Mouse (Mus musculus) left cerebral cortex, adult 6 months (tissue): ENCODE measurements around the gene Vwa5b2. TPM values are rescaled to one million over a fixed set of nuclear protein-coding genes. Genes with fewer than 3 reads are reported as not detected.

Experiments used
- long read RNA-seq, 2 experiments: library from polyadenylated mRNA; unstranded; transcript quantifications; one replicate each; pipeline ENCODE4 v2.0.0; 2019 to 2020
- polyA plus RNA-seq: library from polyadenylated mRNA; unstranded; fragments of <200 nt; fragmentation: Nextera tagmentation; gene quantifications from 2 replicates; pipeline ENCODE4 v1.2.3, GENCODE M21; 2021

Gene Vwa5b2
- polyA plus RNA-seq, result 6.7 and 11.6 TPM in 2 replicates
- long read RNA-seq, experiment 1, partial matches to known transcripts, result 41 of 71 reads
- long read RNA-seq, experiment 1, other reads (novel, unspliced or antisense), result 26 of 71 reads
- long read RNA-seq, experiment 2, partial matches to known transcripts, result 2 of 8 reads
- long read RNA-seq, experiment 2, other reads (novel, unspliced or antisense), result 6 of 8 reads

DNA sequence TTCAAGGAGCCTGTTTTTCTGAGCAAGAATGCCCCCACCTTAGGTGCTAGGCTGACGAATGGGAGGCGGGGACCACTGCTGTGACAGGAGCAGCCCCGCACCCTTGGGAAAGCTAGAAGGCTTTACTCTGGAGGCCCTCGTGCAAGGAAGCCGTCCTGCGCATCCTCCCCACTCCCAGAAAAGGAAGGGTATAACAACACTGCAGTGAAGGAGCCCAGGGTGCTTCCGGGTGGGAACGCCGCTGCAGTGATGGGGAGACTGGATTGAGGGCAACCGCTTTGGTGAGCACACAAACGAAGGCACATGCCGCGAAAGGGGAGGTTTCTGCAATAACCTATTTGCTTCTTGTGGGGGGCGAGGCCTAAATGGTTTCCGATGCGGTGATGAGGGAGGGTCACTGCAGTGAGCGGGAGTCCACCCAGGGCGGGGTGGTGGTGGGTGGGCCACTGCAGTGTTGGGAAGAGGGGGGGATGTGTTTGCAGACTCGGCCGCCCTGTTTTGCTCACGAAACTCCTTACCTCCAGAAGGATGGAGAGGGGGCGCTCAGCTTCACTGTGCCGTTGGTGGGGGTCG, at the start of gene Vwa5b2:
Gene Vwa5b2, plus strand, starts transcription at position 106 of the 573 bp plus-strand sequence.

GRCm38 (mm10) chr16:20548096-20548948, 40.9 kb upstream of the Vwa5b2 start, which contains the start of gene Abcf3:
Abcf3 (plus strand) TSS chr16:20548577.

GRCm38 (mm10) chr16:20611357-20612227, 22.3 kb downstream of the Vwa5b2 start, which contains the start of the genes Eef1akmt4, Gm49333 and Alg3:
Eef1akmt4 (plus strand) TSS chr16:20611593.
Gm49333 (plus strand) TSS chr16:20611610.
Alg3 (minus strand) TSS chr16:20611735.

GRCm38 (mm10) chr16:20621191-20621990, 32.1 kb downstream of the Vwa5b2 start, which contains the start of gene Camk2n2:
Camk2n2 (minus strand) TSS chr16:20621287.

DNA sequence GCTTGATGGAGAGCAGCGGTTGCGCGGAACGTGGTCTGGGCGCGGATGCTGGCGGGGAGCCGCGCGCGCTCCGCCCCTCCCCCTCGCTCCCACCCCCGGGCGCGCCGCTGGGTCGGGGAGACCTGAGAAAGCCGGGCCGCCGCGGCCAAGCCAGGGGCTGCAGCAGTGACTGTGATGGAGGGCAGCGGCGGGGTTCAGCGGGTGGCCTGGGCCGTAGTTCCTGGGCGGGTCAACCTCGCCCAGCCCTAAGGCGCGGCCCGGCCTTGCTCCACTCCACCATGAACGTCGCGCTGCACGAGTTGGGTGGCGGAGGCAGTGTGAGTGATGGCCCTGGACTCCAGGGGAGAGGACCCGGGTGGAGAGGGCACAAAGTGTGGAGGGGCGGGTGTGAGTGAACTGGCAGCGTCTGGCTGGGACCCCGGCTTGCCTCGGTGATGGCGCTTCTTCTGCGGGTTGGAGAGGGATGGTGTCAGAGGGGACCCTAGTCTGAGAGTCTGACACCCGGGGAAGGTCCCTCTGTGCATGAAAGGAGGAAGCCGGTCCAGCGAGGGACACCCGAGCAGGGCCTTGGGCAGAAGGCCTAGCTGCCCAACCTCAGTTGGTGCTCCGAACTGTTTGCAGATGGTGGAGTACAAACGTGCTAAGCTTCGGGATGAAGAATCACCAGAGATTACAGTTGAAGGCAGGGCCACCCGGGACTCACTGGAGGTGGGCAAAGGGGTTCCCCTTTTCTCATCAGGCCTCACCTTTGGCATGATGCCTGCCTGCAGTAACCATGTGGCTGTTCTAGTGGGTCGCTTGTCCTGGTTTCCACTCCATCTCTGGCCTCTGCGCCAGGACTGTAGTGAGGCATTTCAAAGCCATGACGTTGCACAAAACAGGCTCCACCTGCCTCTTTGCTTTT, 40.7 kb downstream of the Vwa5b2 start, which contains the start of gene Ece2:
Gene Ece2, plus strand, starts transcription at position 98 of the 904 bp plus-strand sequence.

DNA sequence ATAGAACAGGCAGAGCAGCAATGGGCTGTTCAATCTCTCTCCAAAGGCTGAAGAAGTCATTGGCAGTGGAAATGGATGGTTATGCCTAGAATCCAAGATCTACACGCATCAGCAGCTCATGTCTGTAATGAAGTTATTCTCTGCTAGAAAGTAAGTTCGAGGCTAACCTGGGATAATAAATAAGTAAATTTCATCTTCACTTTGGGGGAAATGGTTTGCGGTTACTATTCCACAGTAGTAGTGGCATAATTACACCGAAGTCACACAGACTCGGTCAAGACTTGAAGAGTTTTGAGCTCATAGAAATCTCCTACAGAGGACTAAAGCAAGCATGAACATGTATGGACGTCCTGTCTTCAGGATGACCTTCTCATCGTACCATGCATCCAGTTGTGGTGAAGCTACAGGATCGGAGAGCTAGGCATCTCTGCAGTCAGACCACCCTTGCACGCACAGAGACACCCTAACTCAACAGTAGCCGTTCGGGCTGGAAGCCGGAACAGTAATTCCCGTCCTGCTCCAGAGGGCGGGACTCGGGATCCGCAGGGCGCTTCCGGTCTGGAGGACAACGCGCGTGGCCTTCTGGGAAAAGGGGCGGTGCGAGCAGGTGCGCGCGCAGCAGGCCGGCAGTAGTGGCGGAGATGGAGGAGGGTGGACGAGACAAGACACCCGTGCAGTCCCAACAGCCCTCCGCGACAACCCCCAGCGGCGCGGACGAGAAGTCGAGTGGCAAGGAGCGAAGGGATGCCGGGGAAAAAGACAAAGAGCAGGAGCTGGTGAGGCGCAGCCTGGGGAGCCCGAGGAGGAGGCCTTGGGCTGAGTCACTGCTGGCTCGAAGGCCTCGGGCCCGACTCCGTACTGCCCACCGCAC, 62.0 kb downstream of the Vwa5b2 start, which contains the start of gene Psmd2:
Gene Psmd2, plus strand, starts transcription at position 577 of the 871 bp plus-strand sequence.

Other genes starting within 250 kb of the Vwa5b2 start
- 52.2 and 83.4 TPM in 2 replicates for gene Abcc5, start 163.1 kb upstream of the Vwa5b2 start, polyA plus RNA-seq
- gene Eif2b5, start 90.7 kb upstream of the Vwa5b2 start, polyA plus RNA-seq, result 26.1 and 45.1 TPM in 2 replicates
- 7.2 and 17.1 TPM in 2 replicates for gene Dvl3, start 72.5 kb upstream of the Vwa5b2 start, polyA plus RNA-seq
- gene Ap2m1, start 54.0 kb upstream of the Vwa5b2 start, polyA plus RNA-seq, result 915 and 1,083 TPM in 2 replicates
- gene Abcf3, start 40.9 kb upstream of the Vwa5b2 start, polyA plus RNA-seq, result 39.2 and 58.3 TPM in 2 replicates
- 6.3 and 6.7 TPM in 2 replicates for gene Eef1akmt4, start 22.1 kb downstream of the Vwa5b2 start, polyA plus RNA-seq
- gene Gm49333, start 22.1 kb downstream of the Vwa5b2 start, polyA plus RNA-seq, result not detected in 2 replicates
- 12.1 and 13.1 TPM in 2 replicates for gene Alg3, start 22.3 kb downstream of the Vwa5b2 start, polyA plus RNA-seq
- gene Camk2n2, start 31.8 kb downstream of the Vwa5b2 start, polyA plus RNA-seq, result 22.0 and 23.7 TPM in 2 replicates
- 6.3 and 7.7 TPM in 2 replicates for gene Ece2, start 40.4 kb downstream of the Vwa5b2 start, polyA plus RNA-seq
- gene Psmd2, start 62.2 kb downstream of the Vwa5b2 start, polyA plus RNA-seq, result 129 and 158 TPM in 2 replicates
- gene Eif4g1, start 78.8 kb downstream of the Vwa5b2 start, polyA plus RNA-seq, result 17.6 and 30.0 TPM in 2 replicates
- gene Fam131a, start 103.8 kb downstream of the Vwa5b2 start, polyA plus RNA-seq, result 165 and 297 TPM in 2 replicates
- 70.1 and 79.0 TPM in 2 replicates for gene Polr2h, start 128.2 kb downstream of the Vwa5b2 start, polyA plus RNA-seq
- 8.0 and 16.2 TPM in 2 replicates for gene Clcn2, start 128.3 kb downstream of the Vwa5b2 start, polyA plus RNA-seq
- gene Chrd, start 143.7 kb downstream of the Vwa5b2 start, polyA plus RNA-seq, result 7.1 and 7.2 TPM in 2 replicates
- gene Thpo, start 145.0 kb downstream of the Vwa5b2 start, polyA plus RNA-seq, result 0.54 and 0.59 TPM in 2 replicates